Mouse (Mus musculus) lung, postnatal 0 days (tissue): ENCODE data around the gene Elavl4. TPM values are rescaled to one million over a fixed set of nuclear protein-coding genes. Genes with fewer than 3 reads are reported as not detected.

Experiments
- ATAC-seq: fragments of 200-750 bp; cut with Nextera tagmentation; 2 replicates; pipeline ENCODE4 v1.8.0; 2017; ENCODE audit warnings: moderate library complexity
- DNase-seq: peaks from one replicate; pipeline ENCODE4 v3.0.0-alpha.2; 2016; ENCODE audit warnings: low spot score
- H3K27ac ChIP-seq: fragments of 300-500 bp; sonication (generic); 2 replicates; pipeline ENCODE4 v1.5.1; 2014; ENCODE audit warnings: antibody characterized with exemption, mild to moderate bottlenecking, low read length, mixed read lengths
- H3K27me3 ChIP-seq: fragments of 300-500 bp; sonication (generic); replicated peaks from 2 replicates; pipeline ENCODE4 v1.6.1; 2014; ENCODE audit warnings: low read length, mixed read lengths; ENCODE audit not compliant: insufficient read depth
- H3K36me3 ChIP-seq: fragments of 300-500 bp; sonication (generic); 2 replicates; pipeline ENCODE4 v1.6.1; 2014; ENCODE audit warnings: low read length, mixed read lengths; ENCODE audit not compliant: insufficient read depth
- H3K4me1 ChIP-seq: fragments of 300-500 bp; sonication (generic); 2 replicates; pipeline ENCODE4 v1.6.1; 2014; ENCODE audit warnings: antibody characterized with exemption, low read depth, low read length, mixed read lengths; ENCODE audit not compliant: insufficient read depth
- H3K4me2 ChIP-seq: fragments of 300-500 bp; sonication (generic); replicated peaks from 2 replicates; pipeline ENCODE4 v1.6.1; 2014; ENCODE audit warnings: low read depth, mild to moderate bottlenecking, low read length, moderate library complexity, mixed read lengths
- H3K4me3 ChIP-seq: fragments of 300-500 bp; sonication (generic); 2 replicates; pipeline ENCODE4 v1.5.1; 2014; ENCODE audit warnings: low read depth, low read length
- H3K9ac ChIP-seq: fragments of 300-500 bp; sonication (generic); replicated peaks from 2 replicates; pipeline ENCODE4 v1.6.1; 2014; ENCODE audit warnings: low read depth, mild to moderate bottlenecking
- H3K9me3 ChIP-seq: fragments of 300-500 bp; sonication (generic); 2 replicates; pipeline ENCODE4 v1.6.1; 2016; ENCODE audit warnings: low read length, mixed read lengths
- CTCF ChIP-seq: IDR thresholded peaks from 2 replicates; pipeline ENCODE4 v1.5.1; 2016; ENCODE audit warnings: antibody characterized with exemption, mild to moderate bottlenecking
- EP300 ChIP-seq: IDR thresholded peaks from 2 replicates; pipeline ENCODE4 v1.6.1; 2016; ENCODE audit warnings: antibody characterized with exemption, mild to moderate bottlenecking, control low read depth
- WGBS: fragments of 180-500 bp; shearing (Covaris S2); extraction: QIAGEN DNeasy Blood & Tissue Kit; methylation state at CpG from one replicate; pipeline ENCODE4 v1.1.7; 2014; 5-methylcytosine and 5-hydroxymethylcytosine counted together
- polyA plus RNA-seq: library from polyadenylated mRNA; unstranded; fragments of >200 nt; fragmentation: Nextera tagmentation; extraction: Ambion mirVana; gene quantifications from 2 replicates; pipeline ENCODE4 v1.2.1, GENCODE M21; 2015

The Elavl4 gene
- polyA plus RNA-seq, 1 experiment from 2014 or later: 0.16 TPM

- WGBS: 66% methylated on average over 3 of the region's 3 CpGs
- no peak overlapping the region for H3K9ac ChIP-seq
- TF ChIP-seq CTCF: no peak
- no peak for TF ChIP-seq EP300
- no peak overlapping the region for H3K4me3 ChIP-seq
- H3K4me2 ChIP-seq: no peak overlapping the region
- no peaks in the 10 kb centered on the region for H3K4me1 ChIP-seq
- ATAC-seq (no peak), DNase-seq (no peak)
- no peak overlapping the region for H3K27ac ChIP-seq
- no peaks in the 10 kb centered on the region for H3K9me3 ChIP-seq
- H3K27me3 ChIP-seq: no peaks in the 10 kb centered on the region
- no peaks in the 10 kb centered on the region for H3K36me3 ChIP-seq
These were observed 101.7 kb downstream of the Elavl4 start for GRCm38 (mm10) chr4:110250055-110250454.

- Histone ChIP-seq H3K27me3 (no peaks in the 10 kb centered on the region), H3K36me3 (no peaks in the 10 kb centered on the region)
These were observed 108.8 kb downstream of the Elavl4 start for GRCm38 (mm10) chr4:110242879-110243278.

GRCm38 (mm10) chr4:110234554-110234953 is 117.2 kb downstream of the Elavl4 start:
- no peak overlapping the region for H3K9ac ChIP-seq
- H3K36me3 ChIP-seq: no peaks in the 10 kb centered on the region
- TF ChIP-seq EP300 (no peak), CTCF (no peak)
- no peak overlapping the region for H3K4me3 ChIP-seq
- H3K4me2 ChIP-seq: no peak overlapping the region
- ATAC-seq: no peak
- WGBS: 73% methylated on average over 1 of the region's 1 CpGs
- H3K27ac ChIP-seq: no peak overlapping the region
- H3K4me1 ChIP-seq: no peaks in the 10 kb centered on the region
- H3K27me3 ChIP-seq: no peaks in the 10 kb centered on the region
- H3K9me3 ChIP-seq: no peaks in the 10 kb centered on the region
- DNase-seq: no peak

More at GRCm38 (mm10) chr4:110242879-110243278, 108.8 kb downstream of the Elavl4 start:
- Histone ChIP-seq H3K9me3 (no peaks in the 10 kb centered on the region), H3K4me3 (no peak overlapping the region), H3K27ac (no peak overlapping the region), H3K4me2 (no peak overlapping the region), H3K9ac (no peak overlapping the region), H3K4me1 (no peaks in the 10 kb centered on the region)
- no peak for DNase-seq
- no peak for ATAC-seq
- no peak for TF ChIP-seq CTCF
- no peak for TF ChIP-seq EP300

- no peak overlapping the region for H3K4me3 ChIP-seq
- no peaks in the 10 kb centered on the region for H3K4me1 ChIP-seq
- H3K9me3 ChIP-seq: no peaks in the 10 kb centered on the region
- DNase-seq (no peak), ATAC-seq (no peak)
- H3K4me2 ChIP-seq: no peak overlapping the region
- no peak for TF ChIP-seq CTCF
- no peak for TF ChIP-seq EP300
- WGBS: 81% methylated on average over 3 of the region's 3 CpGs
- H3K27me3 ChIP-seq: no peaks in the 10 kb centered on the region
- H3K36me3 ChIP-seq: no peaks in the 10 kb centered on the region
- H3K9ac ChIP-seq: no peak overlapping the region
- no peak overlapping the region for H3K27ac ChIP-seq
These were observed 119.4 kb downstream of the Elavl4 start for GRCm38 (mm10) chr4:110232327-110232726.

- Histone ChIP-seq H3K9me3 (no peaks in the 10 kb centered on the region), H3K36me3 (no peaks in the 10 kb centered on the region), H3K4me3 (no peak overlapping the region), H3K27ac (no peak overlapping the region), H3K4me2 (no peak overlapping the region), H3K4me1 (no peaks in the 10 kb centered on the region), H3K27me3 (no peaks in the 10 kb centered on the region), H3K9ac (no peak overlapping the region)
- WGBS: 77% methylated on average over 4 of the region's 4 CpGs
- DNase-seq (no peak), ATAC-seq (no peak)
- TF ChIP-seq CTCF (no peak), EP300 (no peak)
These were observed 119.9 kb downstream of the Elavl4 start for GRCm38 (mm10) chr4:110231799-110232198.

- Histone ChIP-seq H3K36me3 (no peaks in the 10 kb centered on the region), H3K4me3 (no peak overlapping the region), H3K9me3 (no peaks in the 10 kb centered on the region), H3K27ac (no peak overlapping the region), H3K4me2 (no peak overlapping the region), H3K9ac (no peak overlapping the region), H3K4me1 (no peaks in the 10 kb centered on the region), H3K27me3 (no peaks in the 10 kb centered on the region)
- WGBS: 90% methylated on average over 1 of the region's 1 CpGs
- TF ChIP-seq CTCF (no peak), EP300 (no peak)
- no peak for ATAC-seq
- DNase-seq: no peak
These were observed 122.1 kb downstream of the Elavl4 start for GRCm38 (mm10) chr4:110229652-110230051.

- H3K27me3 ChIP-seq: no peaks in the 10 kb centered on the region
- no peak overlapping the region for H3K4me3 ChIP-seq
- no peak for TF ChIP-seq EP300
- TF ChIP-seq CTCF: no peak
- no peak overlapping the region for H3K4me2 ChIP-seq
- no peak overlapping the region for H3K9ac ChIP-seq
- H3K9me3 ChIP-seq: no peaks in the 10 kb centered on the region
- H3K36me3 ChIP-seq: no peaks in the 10 kb centered on the region
- no peak for ATAC-seq
- no peak overlapping the region for H3K27ac ChIP-seq
- no peaks in the 10 kb centered on the region for H3K4me1 ChIP-seq
- DNase-seq: no peak
These were observed 122.5 kb downstream of the Elavl4 start for GRCm38 (mm10) chr4:110229238-110229637.
